Mouse (Mus musculus) liver, adult 2 months (tissue): ENCODE results near the gene Icmt.

Experiments
- CTCF ChIP-seq: fragments of 200-500 bp; IDR thresholded peaks from 2 replicates; pipeline ENCODE4 v1.5.1; 2011; ENCODE audit warnings: low read depth, low read length, control low read depth
- POLR2A ChIP-seq: fragments of 200-500 bp; IDR thresholded peaks from 2 replicates; pipeline ENCODE4 v1.6.1; 2011; ENCODE audit warnings: low read length, control low read depth; ENCODE audit not compliant: insufficient read depth; ENCODE audit errors: extremely low read depth

DNA sequence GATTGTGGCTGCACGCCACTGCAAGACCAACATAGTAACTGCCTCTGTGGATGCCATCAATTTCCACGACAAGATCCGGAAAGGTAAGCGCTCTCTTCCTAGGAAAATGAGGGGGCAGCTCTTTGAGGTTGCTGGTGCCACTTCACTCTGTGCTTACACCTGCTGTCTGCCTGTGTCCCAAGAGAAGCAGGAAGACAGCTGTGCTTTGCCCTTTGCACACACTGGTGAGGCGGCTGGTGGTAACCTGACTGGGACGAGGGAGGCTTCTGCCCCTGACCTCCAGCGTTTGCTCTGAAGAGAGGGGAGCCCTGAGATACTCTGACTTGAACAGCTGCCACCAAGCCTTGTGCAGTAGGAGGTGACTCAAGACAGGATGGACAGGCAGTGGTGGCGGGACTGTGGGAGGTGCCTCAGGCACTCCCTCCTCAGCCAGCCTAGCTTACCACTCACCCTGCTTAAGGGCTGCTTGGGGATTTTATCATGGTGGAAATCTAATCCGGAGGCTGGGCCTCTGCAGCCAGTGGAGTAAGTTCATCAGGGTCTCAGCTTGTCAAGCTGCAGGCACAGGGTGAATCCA is 43.8 kb upstream of the Icmt start:
- TF ChIP-seq CTCF (no peak), POLR2A (no peak)
